Comparison of ENCODE assay signal across 12 mouse cellular contexts in genomic region chr5:41038790-41039189, GRCm38 (mm10).
"Had no signal": no experiment of that assay in that cellular context is flagged by ENCODE, and none has a peak within 500 bp of the region (broad histone marks: within the 10 kb centered on the region; RNA-seq: fewer than 3 reads in every experiment).

No protein-coding gene starts in this region.

- DNase-seq: gastrocnemius, postnatal 14 days; gastrocnemius, postnatal 36 days; heart, adult 18-20 months; heart, postnatal 14 days; heart, postnatal 36 days; kidney, adult 11 months; kidney, adult 2 months; kidney, adult 9 months; kidney, postnatal 14 days; kidney, postnatal 36 days; layer of hippocampus, adult 9-11 months; layer of hippocampus, postnatal 36 days had no signal
